Mouse (Mus musculus): Measurements from ENCODE around the gene Scd2. TPM values are rescaled to one million over a fixed set of nuclear protein-coding genes. Genes with fewer than 3 reads are reported as not detected.
A peak's percentile ranks its signal among the peaks of the same experiment; 100 is the strongest.

Scd2 gene
- total RNA-seq, 1 experiment: 284 TPM

DNA sequence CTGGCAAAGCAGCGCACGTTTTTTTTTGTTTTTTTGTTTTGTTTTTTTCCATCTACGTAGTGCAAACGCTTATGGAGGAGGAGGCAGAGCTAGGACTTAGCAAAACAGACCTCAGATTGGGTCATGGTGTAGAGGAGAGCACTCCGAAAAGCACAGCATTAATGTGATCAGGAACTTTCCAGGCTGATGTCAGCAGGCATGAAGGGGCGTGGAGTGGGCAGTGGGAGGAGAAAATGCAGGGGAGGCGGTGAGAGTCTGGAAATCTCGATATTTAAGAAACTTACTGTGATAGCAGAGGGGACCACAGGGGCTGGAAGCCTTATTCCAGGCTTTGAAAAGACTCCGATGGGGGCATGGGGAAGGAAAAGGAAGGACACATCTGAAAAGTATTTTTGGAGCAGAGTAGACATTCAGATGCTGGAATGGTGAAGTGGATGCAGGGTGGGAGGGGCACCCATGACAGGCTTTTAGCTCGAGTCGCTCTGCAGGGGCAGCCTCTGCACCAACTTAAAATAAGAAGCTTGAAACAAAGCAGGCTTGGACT lies 21.5 kb downstream of the Scd2 start:
- DNase-seq (ENCODE audit: low read depth, low spot score): no peak
- in situ Hi-C loops (cut with MboI; ENCODE audit: low sequenced_read_pairs in 2 of 2, unreplicated experiment in 2 of 2): no loop called here
- H3K4me3 ChIP-seq (ENCODE audit: insufficient read depth in 1 of 2, low read depth in 1 of 2, low read length in 2 of 2, poor library complexity in 1 of 2, severe bottlenecking in 1 of 2): peak overlapping the region; percentile 62 to 67
- H3K4me1 ChIP-seq (ENCODE audit: control insufficient read depth in 2 of 2, insufficient read depth in 2 of 2, low read length in 2 of 2, poor library complexity in 1 of 2): peaks cover 0 to 14% of the 10 kb centered on the region in 2 experiments; a peak in 3 of 4 replicates
- no peaks in the 10 kb centered on the region for H3K36me3 ChIP-seq (ENCODE audit: control insufficient read depth, insufficient read depth, low read length, poor library complexity, severe bottlenecking)
- no peaks in the 10 kb centered on the region for H3K9me3 ChIP-seq (ENCODE audit: control insufficient read depth, insufficient read depth, low read depth, low read length)
- peak overlapping the region; percentile 55; the same call in 1 of the 2 replicates for H3K9ac ChIP-seq (ENCODE audit: insufficient read depth, low read depth, low read length, poor library complexity, severe bottlenecking)
- H3K27ac ChIP-seq (ENCODE audit: insufficient read depth, low read depth, low read length, poor library complexity, severe bottlenecking): peak overlapping the region; percentile 27; the same call in 1 of the 2 replicates
- no peak for TF ChIP-seq MAFK (IDR thresholded peaks at IDR 0.05; ENCODE audit: insufficient read depth, low read depth, low read length)
- no peak for TF ChIP-seq CHD2 (IDR thresholded peaks at IDR 0.05; ENCODE audit: low read depth, low read length)
- no peak for TF ChIP-seq ZC3H11A (IDR thresholded peaks at IDR 0.05; ENCODE audit: borderline replicate concordance, low read depth, low read length)
- no peak for TF ChIP-seq ZNF384 (IDR thresholded peaks at IDR 0.05; ENCODE audit: low read depth, low read length)
- no peak for TF ChIP-seq HCFC1 (IDR thresholded peaks at IDR 0.05; ENCODE audit: borderline replicate concordance, insufficient read depth, low read length)

DNA sequence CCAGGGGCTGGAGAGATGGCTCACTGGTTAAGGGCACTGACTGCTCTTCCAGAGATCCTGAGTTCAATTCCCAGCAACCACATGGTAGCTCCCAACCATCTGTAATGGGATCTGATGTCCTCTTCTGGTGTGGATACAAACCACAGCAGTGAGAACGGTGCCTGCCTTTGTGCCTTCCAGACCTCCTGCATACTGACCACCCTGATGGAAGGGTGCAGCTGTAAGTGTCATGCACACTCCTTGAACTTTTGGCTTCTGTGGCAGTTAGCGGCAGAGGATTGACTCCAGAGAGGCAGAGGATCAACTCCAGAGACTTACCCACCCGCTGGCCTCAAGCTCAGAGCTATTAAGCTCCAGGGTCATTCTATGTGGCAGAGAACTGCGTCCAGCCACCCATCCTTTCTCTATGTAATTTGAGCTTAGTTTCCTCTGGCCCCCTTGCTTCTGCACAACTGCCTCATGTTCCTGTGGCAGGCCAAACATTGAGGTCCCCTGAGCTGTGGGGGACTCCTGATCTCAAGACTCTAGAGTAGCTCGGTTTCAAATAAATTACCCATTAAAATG lies 23.4 kb downstream of the Scd2 start:
- Histone ChIP-seq H3K27ac (ENCODE audit: insufficient read depth, low read depth, low read length, poor library complexity, severe bottlenecking) (no peak overlapping the region; the same call in 1 of the 2 replicates), H3K9me3 (ENCODE audit: control insufficient read depth, insufficient read depth, low read depth, low read length) (no peaks in the 10 kb centered on the region), H3K4me1 (ENCODE audit: control insufficient read depth in 2 of 2, insufficient read depth in 2 of 2, low read length in 2 of 2, poor library complexity in 1 of 2) (peaks cover 2 to 13% of the 10 kb centered on the region in 2 experiments; a peak in 2 of 4 replicates), H3K4me3 (ENCODE audit: insufficient read depth in 1 of 2, low read depth in 1 of 2, low read length in 2 of 2, poor library complexity in 1 of 2, severe bottlenecking in 1 of 2) (0 out of 4 replicates have a peak overlapping the region, but pooled peaks of 1 of the 2 experiments have one; percentile 16), H3K9ac (ENCODE audit: insufficient read depth, low read depth, low read length, poor library complexity, severe bottlenecking) (peak overlapping the region; percentile 29; the same call in 1 of the 2 replicates), H3K36me3 (ENCODE audit: control insufficient read depth, insufficient read depth, low read length, poor library complexity, severe bottlenecking) (no peaks in the 10 kb centered on the region)
- no peak for DNase-seq (ENCODE audit: low read depth, low spot score)
- in situ Hi-C loops (cut with MboI; ENCODE audit: low sequenced_read_pairs in 2 of 2, unreplicated experiment in 2 of 2): no loop called here
- TF ChIP-seq HCFC1 (IDR thresholded peaks at IDR 0.05; ENCODE audit: borderline replicate concordance, insufficient read depth, low read length) (no peak), CHD2 (IDR thresholded peaks at IDR 0.05; ENCODE audit: low read depth, low read length) (no peak), ZNF384 (IDR thresholded peaks at IDR 0.05; ENCODE audit: low read depth, low read length) (no peak), ZC3H11A (IDR thresholded peaks at IDR 0.05; ENCODE audit: borderline replicate concordance, low read depth, low read length) (no peak)

DNA sequence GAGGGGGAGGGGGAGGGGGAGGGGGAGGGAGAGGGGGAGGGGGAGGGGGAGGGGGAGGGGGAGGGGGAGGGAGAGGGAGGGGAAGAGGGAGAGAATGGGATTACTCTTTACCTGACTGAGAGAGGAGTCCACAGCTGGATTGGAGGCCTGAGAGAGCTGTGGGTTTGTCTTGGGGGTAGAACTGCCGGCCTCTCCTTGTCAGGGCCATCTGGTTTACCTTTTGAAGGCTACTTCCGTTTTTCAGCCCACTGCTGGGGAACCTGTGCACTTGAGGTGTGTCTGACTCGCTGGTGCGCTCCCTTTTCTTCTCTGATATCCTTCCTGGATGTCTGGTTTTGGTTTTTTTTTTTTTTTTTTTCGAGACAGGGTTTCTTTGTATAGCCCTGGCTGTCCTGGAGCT lies 23.9 kb downstream of the Scd2 start:
- H3K36me3 ChIP-seq (ENCODE audit: control insufficient read depth, insufficient read depth, low read length, poor library complexity, severe bottlenecking): no peaks in the 10 kb centered on the region
- H3K9ac ChIP-seq (ENCODE audit: insufficient read depth, low read depth, low read length, poor library complexity, severe bottlenecking): no peak overlapping the region
- peaks cover 2 to 10% of the 10 kb centered on the region in 2 experiments; a peak in 2 of 4 replicates for H3K4me1 ChIP-seq (ENCODE audit: control insufficient read depth in 2 of 2, insufficient read depth in 2 of 2, low read length in 2 of 2, poor library complexity in 1 of 2)
- no peak overlapping the region for H3K4me3 ChIP-seq (ENCODE audit: insufficient read depth in 1 of 2, low read depth in 1 of 2, low read length in 2 of 2, poor library complexity in 1 of 2, severe bottlenecking in 1 of 2)
- H3K9me3 ChIP-seq (ENCODE audit: control insufficient read depth, insufficient read depth, low read depth, low read length): no peaks in the 10 kb centered on the region
- TF ChIP-seq ZNF384 (IDR thresholded peaks at IDR 0.05; ENCODE audit: low read depth, low read length): peak; percentile 38; the same call in 1 of the 2 replicates
- no peak for TF ChIP-seq ZC3H11A (IDR thresholded peaks at IDR 0.05; ENCODE audit: borderline replicate concordance, low read depth, low read length)
- no peak for TF ChIP-seq CHD2 (IDR thresholded peaks at IDR 0.05; ENCODE audit: low read depth, low read length)
- TF ChIP-seq HCFC1 (IDR thresholded peaks at IDR 0.05; ENCODE audit: borderline replicate concordance, insufficient read depth, low read length): no peak
- no peak for DNase-seq (ENCODE audit: low read depth, low spot score)
- in situ Hi-C loops (cut with MboI; ENCODE audit: low sequenced_read_pairs in 2 of 2, unreplicated experiment in 2 of 2): no loop called here
- no peak overlapping the region; the same call in 1 of the 2 replicates for H3K27ac ChIP-seq (ENCODE audit: insufficient read depth, low read depth, low read length, poor library complexity, severe bottlenecking)

DNA sequence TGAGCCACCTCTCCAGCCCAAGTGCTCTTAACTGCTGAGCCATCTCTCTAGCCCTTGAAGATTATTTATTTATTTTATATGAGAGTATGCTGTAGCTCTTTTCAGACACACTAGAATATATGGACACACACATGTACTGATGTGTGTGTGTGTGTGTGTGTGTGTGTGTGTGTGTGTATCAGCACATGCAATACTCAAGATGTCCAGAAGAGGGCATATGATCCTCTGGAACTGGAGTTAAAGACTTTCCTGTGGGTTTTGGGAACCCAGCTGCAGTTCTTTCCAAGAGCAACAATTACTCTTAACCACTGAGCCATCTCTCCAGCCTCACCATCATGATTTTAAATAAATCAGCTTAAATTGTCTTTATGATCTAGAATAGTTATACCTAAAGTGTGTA lies 25.1 kb downstream of the Scd2 start:
- in situ Hi-C loops (cut with MboI; ENCODE audit: low sequenced_read_pairs in 2 of 2, unreplicated experiment in 2 of 2): no loop called here
- Histone ChIP-seq H3K9me3 (ENCODE audit: control insufficient read depth, insufficient read depth, low read depth, low read length) (no peaks in the 10 kb centered on the region), H3K27ac (ENCODE audit: insufficient read depth, low read depth, low read length, poor library complexity, severe bottlenecking) (no peak overlapping the region), H3K4me3 (ENCODE audit: insufficient read depth in 1 of 2, low read depth in 1 of 2, low read length in 2 of 2, poor library complexity in 1 of 2, severe bottlenecking in 1 of 2) (no peak overlapping the region), H3K36me3 (ENCODE audit: control insufficient read depth, insufficient read depth, low read length, poor library complexity, severe bottlenecking) (no peaks in the 10 kb centered on the region), H3K4me1 (ENCODE audit: control insufficient read depth in 2 of 2, insufficient read depth in 2 of 2, low read length in 2 of 2, poor library complexity in 1 of 2) (peaks cover 2 to 10% of the 10 kb centered on the region in 2 experiments; a peak in 2 of 4 replicates), H3K9ac (ENCODE audit: insufficient read depth, low read depth, low read length, poor library complexity, severe bottlenecking) (no peak overlapping the region)
- no peak for TF ChIP-seq HCFC1 (IDR thresholded peaks at IDR 0.05; ENCODE audit: borderline replicate concordance, insufficient read depth, low read length)
- no peak for TF ChIP-seq CHD2 (IDR thresholded peaks at IDR 0.05; ENCODE audit: low read depth, low read length)
- no peak for TF ChIP-seq ZC3H11A (IDR thresholded peaks at IDR 0.05; ENCODE audit: borderline replicate concordance, low read depth, low read length)
- TF ChIP-seq MAFK (IDR thresholded peaks at IDR 0.05; ENCODE audit: insufficient read depth, low read depth, low read length): no peak
- TF ChIP-seq ZNF384 (IDR thresholded peaks at IDR 0.05; ENCODE audit: low read depth, low read length): no peak
- DNase-seq (ENCODE audit: low read depth, low spot score): no peak
